Mouse (Mus musculus) retina, postnatal 7 days (tissue): ENCODE measurements around the gene Ptpn1.

Experiments used
- DNase-seq: peaks from one replicate; pipeline ENCODE4 v3.0.0-alpha.2; 2012; ENCODE audit warnings: low read depth, low spot score

Ptpn1 gene

DNA sequence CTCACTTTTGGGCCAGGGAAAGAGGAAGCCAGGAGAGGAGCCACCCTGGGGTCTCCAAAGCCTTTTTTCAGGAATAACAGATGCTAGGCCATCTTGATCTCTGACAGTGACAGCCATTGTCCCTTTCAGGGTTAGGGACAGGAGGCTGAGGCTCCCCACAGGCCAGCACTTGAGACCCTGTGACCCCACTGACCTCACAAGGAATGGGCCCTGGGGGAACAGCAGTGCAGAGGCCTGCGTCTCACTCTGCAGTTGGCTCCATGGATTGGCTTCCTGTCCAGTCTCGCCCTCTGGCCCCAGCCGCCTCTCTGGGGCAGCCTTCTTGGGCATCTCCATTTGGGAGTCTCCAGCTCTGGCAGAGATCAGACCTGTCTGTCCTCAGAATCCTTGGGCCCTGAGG lies 76.3 kb downstream of the Ptpn1 start:
- DNase-seq = no peak

DNA sequence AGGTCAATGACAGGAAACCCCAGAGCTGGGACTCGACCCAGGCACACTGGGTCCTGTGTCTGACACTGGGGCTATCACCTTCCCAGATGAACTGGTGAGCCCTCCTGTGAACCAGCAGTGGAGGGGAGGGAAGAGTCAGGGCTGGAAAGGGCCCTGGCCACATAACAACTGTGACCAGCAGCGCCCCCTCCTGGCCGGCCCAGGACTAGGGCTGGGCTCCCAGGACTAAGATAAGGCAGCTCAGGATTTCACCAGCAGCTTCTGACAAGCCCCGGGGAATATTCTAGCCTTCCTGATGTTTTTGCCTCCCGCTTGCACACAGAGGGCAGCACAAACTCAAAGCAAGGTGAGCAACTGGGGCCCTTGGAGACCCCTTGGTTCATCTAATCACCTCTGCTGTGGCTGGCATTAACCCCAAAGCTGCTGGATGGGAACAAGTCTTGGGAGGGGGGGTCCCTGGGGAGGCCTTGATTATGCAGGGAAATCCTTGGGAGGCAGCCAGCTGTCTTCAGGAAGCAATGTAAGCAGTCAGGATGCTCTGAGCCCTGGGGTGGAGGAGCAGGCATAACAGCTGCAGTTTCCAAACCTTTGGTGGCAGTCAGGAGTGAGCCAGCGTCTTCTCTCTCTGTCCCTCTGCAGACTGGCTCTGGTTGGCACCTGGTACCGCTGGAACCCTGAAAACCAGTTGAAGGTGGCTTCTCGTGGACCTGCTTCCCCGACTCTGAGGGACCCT lies 78.2 kb downstream of the Ptpn1 start, which contains the start of gene Ripor3:
Gene Ripor3 (minus strand): TSS at position 683 of the 733 bp plus-strand sequence.
- peak; percentile 49 for DNase-seq

GRCm38 (mm10) chr2:168010893-168011292 lies 79.0 kb downstream of the Ptpn1 start:
- DNase-seq = no peak

GRCm38 (mm10) chr2:168016951-168017391 lies 85.1 kb downstream of the Ptpn1 start:
- DNase-seq = peak; percentile 49

DNA sequence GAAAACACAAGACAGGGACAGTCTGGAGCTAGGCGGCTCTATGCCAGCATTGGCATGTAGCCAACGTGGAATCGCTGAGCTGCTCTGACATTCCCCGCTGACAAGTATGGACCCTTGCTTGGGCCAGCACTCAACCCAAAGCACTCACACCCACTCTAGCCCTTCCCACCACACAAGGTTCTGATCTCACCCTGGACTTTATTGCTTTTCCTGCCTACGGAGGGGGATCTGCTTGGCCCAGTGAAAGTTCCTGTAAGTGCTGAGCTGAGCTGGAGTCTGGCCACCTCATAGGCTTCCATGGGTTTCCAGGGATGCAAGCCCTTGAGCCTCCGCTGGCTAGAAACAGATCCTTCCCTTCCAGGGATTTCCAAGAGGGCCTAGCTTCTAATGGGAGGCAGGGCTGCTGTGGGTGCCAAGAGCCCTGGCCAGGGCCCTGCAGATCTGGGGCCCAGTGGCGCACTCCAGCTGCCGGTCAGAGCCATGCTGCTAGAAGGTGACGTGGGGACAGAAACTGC lies 87.4 kb downstream of the Ptpn1 start:
- no peak for DNase-seq

DNA sequence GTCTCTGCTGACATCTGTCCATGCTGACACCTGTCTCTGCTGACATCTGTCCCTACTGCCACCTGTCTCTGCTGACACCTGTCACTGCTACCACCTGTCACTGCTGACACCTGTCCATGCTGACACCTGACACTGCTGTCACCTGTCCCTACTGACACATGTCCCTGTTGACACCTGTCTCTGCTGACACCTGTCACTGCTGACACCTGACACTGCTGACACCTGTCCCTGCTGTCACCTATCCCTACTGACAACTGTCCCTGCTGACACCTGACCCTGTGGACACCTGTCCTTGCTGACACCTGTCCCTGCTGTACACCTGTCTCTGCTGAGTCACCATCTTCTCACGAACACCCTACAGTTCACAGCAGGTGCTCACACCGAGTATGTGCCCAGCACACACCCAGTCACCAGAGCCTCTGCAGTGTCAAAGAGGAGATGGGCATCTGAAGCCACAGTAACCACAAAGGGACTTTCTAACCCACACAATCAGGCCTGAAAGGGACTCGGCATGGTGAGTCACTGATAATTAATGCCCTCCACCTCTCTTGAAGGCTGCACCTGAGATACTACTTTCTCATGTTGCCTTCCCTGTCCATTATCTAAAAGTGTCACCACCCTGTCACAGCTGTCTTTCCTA lies 92.0 kb downstream of the Ptpn1 start:
- no peak for DNase-seq

GRCm38 (mm10) chr2:168025174-168025573 lies 93.3 kb downstream of the Ptpn1 start:
- DNase-seq = no peak

- no peak for DNase-seq
Measured at GRCm38 (mm10) chr2:168025882-168026281, 94.0 kb downstream of the Ptpn1 start.

DNA sequence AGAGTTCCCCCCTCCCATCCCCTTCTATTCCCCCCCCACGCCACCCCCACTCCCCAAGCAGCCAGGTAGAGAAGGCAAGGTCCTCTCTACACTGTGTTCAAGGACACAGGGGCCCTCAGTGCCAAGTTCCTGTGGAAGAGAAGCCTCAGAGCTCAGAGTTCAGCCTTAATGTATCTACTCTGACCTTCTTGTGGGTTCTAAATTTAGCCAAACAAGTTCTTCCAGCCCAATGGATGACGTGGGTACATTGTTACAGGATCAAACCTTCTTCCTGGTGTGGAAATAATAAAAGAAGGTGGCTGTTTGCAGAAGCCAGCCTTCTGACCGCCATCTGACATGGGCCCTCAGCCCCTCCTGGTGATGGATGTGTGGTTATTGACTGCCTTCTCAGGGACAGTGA lies 94.6 kb downstream of the Ptpn1 start:
- DNase-seq = no peak

GRCm38 (mm10) chr2:168028376-168028775 lies 96.5 kb downstream of the Ptpn1 start:
- DNase-seq = no peak
